Mouse (Mus musculus) stomach, postnatal 0 days (tissue): ENCODE measurements around the gene Zfp777. TPM values are rescaled to one million over a fixed set of nuclear protein-coding genes. Genes with fewer than 3 reads are reported as not detected.

Experiments
- ATAC-seq: fragments of 200-750 bp; cut with Nextera tagmentation; 2 replicates; pipeline ENCODE4 v1.8.0; 2017; ENCODE audit not compliant: low FRiP score, low TSS enrichment
- DNase-seq: peaks from one replicate; pipeline ENCODE4 v3.0.0-alpha.2; 2016; ENCODE audit warnings: low spot score
- H3K27ac ChIP-seq: fragments of 300-500 bp; sonication (generic); replicated peaks from 2 replicates; pipeline ENCODE4 v1.5.1; 2014; ENCODE audit warnings: mild to moderate bottlenecking, control low read depth
- H3K27me3 ChIP-seq: fragments of 300-500 bp; sonication (generic); 2 replicates; pipeline ENCODE4 v1.6.1; 2014; ENCODE audit warnings: low read length; ENCODE audit not compliant: control insufficient read depth, insufficient read depth
- H3K36me3 ChIP-seq: fragments of 300-500 bp; sonication (generic); 2 replicates; pipeline ENCODE4 v1.6.1; 2014; ENCODE audit warnings: low read length, mixed read lengths; ENCODE audit not compliant: control insufficient read depth, insufficient read depth
- H3K4me1 ChIP-seq: fragments of 300-500 bp; sonication (generic); replicated peaks from 2 replicates; pipeline ENCODE4 v1.6.1; 2014; ENCODE audit warnings: antibody characterized with exemption; ENCODE audit not compliant: control insufficient read depth, insufficient read depth
- H3K4me2 ChIP-seq: fragments of 300-500 bp; sonication (generic); replicated peaks from 2 replicates; pipeline ENCODE4 v1.6.1; 2014; ENCODE audit warnings: low read depth, mild to moderate bottlenecking, control low read depth, moderate library complexity
- H3K4me3 ChIP-seq: fragments of 300-500 bp; sonication (generic); 2 replicates; pipeline ENCODE4 v1.5.1; 2014; ENCODE audit warnings: low read depth, low read length, control low read depth
- H3K9ac ChIP-seq: fragments of 300-500 bp; sonication (generic); 2 replicates; pipeline ENCODE4 v1.6.1; 2014; ENCODE audit warnings: mild to moderate bottlenecking, low read length, control low read depth, mixed read lengths
- H3K9me3 ChIP-seq: fragments of 300-500 bp; sonication (generic); 2 replicates; pipeline ENCODE4 v1.6.1; 2016; ENCODE audit warnings: low read length; ENCODE audit not compliant: control insufficient read depth
- CTCF ChIP-seq: IDR thresholded peaks from 2 replicates; pipeline ENCODE4 v1.5.1; 2016; ENCODE audit warnings: antibody characterized with exemption, low read depth, mild to moderate bottlenecking, moderate library complexity
- EP300 ChIP-seq: optimal IDR thresholded peaks from 2 replicates; pipeline ENCODE3; 2016; ENCODE audit warnings: antibody characterized with exemption
- WGBS: fragments of 180-500 bp; shearing (Covaris S2); extraction: QIAGEN DNeasy Blood & Tissue Kit; methylation state at CpG from one replicate; pipeline ENCODE4 v1.1.7; 2014; 5-methylcytosine and 5-hydroxymethylcytosine counted together
- polyA plus RNA-seq: library from polyadenylated mRNA; unstranded; fragments of >200 nt; fragmentation: Nextera tagmentation; extraction: Ambion mirVana; gene quantifications from 2 replicates; pipeline ENCODE4 v1.2.1, GENCODE M21; 2015

The Zfp777 gene
- polyA plus RNA-seq, 1 experiment from 2014 or later = 3.2 TPM

GRCm38 (mm10) chr6:48024330-48024993 is 24.2 kb downstream of the Zfp777 start:
- no peaks in the 10 kb centered on the region for H3K27me3 ChIP-seq
- WGBS = 89% methylated on average over 43 of the region's 43 CpGs
- H3K36me3 ChIP-seq = peaks cover 42% of the 10 kb centered on the region
- no peaks in the 10 kb centered on the region for H3K9me3 ChIP-seq
- H3K4me2 ChIP-seq = no peak overlapping the region
- DNase-seq (no peak), ATAC-seq (no peak; the same call in 1 of the 2 replicates)
- no peak overlapping the region for H3K4me3 ChIP-seq
- H3K9ac ChIP-seq = no peak overlapping the region
- TF ChIP-seq EP300 (no peak), CTCF (no peak)
- no peak overlapping the region for H3K27ac ChIP-seq
- H3K4me1 ChIP-seq = no peaks in the 10 kb centered on the region

GRCm38 (mm10) chr6:48022672-48023071 is 26.0 kb downstream of the Zfp777 start:
- Histone ChIP-seq H3K27me3 (no peaks in the 10 kb centered on the region), H3K9me3 (no peaks in the 10 kb centered on the region), H3K9ac (no peak overlapping the region), H3K27ac (no peak overlapping the region), H3K36me3 (peaks cover 26% of the 10 kb centered on the region), H3K4me3 (no peak overlapping the region), H3K4me2 (no peak overlapping the region), H3K4me1 (no peaks in the 10 kb centered on the region)
- 78% methylated on average over 2 of the region's 2 CpGs for whole genome bisulfite sequencing
- TF ChIP-seq CTCF (no peak), EP300 (no peak)
- ATAC-seq (no peak), DNase-seq (no peak)

GRCm38 (mm10) chr6:48021678-48022077 is 27.0 kb downstream of the Zfp777 start:
- Histone ChIP-seq H3K4me1 (no peaks in the 10 kb centered on the region), H3K4me2 (no peak overlapping the region), H3K36me3 (peaks cover 21% of the 10 kb centered on the region), H3K9ac (no peak overlapping the region), H3K9me3 (no peaks in the 10 kb centered on the region), H3K27me3 (no peaks in the 10 kb centered on the region), H3K4me3 (no peak overlapping the region), H3K27ac (no peak overlapping the region)
- DNase-seq = no peak
- 55% methylated on average over 1 of the region's 1 CpGs for WGBS
- ATAC-seq = no peak
- no peak for TF ChIP-seq CTCF
- no peak for TF ChIP-seq EP300

GRCm38 (mm10) chr6:48020006-48020405 is 28.7 kb downstream of the Zfp777 start:
- no peaks in the 10 kb centered on the region for H3K4me1 ChIP-seq
- no peak for ATAC-seq
- TF ChIP-seq CTCF (no peak), EP300 (no peak)
- H3K27ac ChIP-seq = no peak overlapping the region
- H3K36me3 ChIP-seq = peaks cover 11% of the 10 kb centered on the region
- no peak overlapping the region for H3K9ac ChIP-seq
- 83% methylated on average over 2 of the region's 2 CpGs for WGBS
- no peaks in the 10 kb centered on the region for H3K9me3 ChIP-seq
- no peaks in the 10 kb centered on the region for H3K27me3 ChIP-seq
- DNase-seq = no peak
- H3K4me2 ChIP-seq = no peak overlapping the region
- H3K4me3 ChIP-seq = no peak overlapping the region

GRCm38 (mm10) chr6:48016841-48017240 is 31.9 kb downstream of the Zfp777 start:
- Histone ChIP-seq H3K9me3 (no peaks in the 10 kb centered on the region), H3K4me2 (no peak overlapping the region), H3K4me3 (no peak overlapping the region), H3K9ac (no peak overlapping the region), H3K4me1 (no peaks in the 10 kb centered on the region), H3K36me3 (no peaks in the 10 kb centered on the region), H3K27me3 (no peaks in the 10 kb centered on the region), H3K27ac (no peak overlapping the region)
- TF ChIP-seq CTCF (no peak), EP300 (no peak)
- WGBS = 86% methylated on average over 9 of the region's 9 CpGs
- ATAC-seq = no peak
- no peak for DNase-seq

- DNase-seq (peak; percentile 87), ATAC-seq (peak; percentile 90)
- Histone ChIP-seq H3K27me3 (no peaks in the 10 kb centered on the region), H3K9ac (peak overlapping the region; percentile 50), H3K9me3 (no peaks in the 10 kb centered on the region), H3K4me2 (peak overlapping the region; percentile 66), H3K4me3 (peak overlapping the region; percentile 35), H3K27ac (peak overlapping the region; percentile 35; the same call in 1 of the 2 replicates), H3K4me1 (no peaks in the 10 kb centered on the region), H3K36me3 (no peaks in the 10 kb centered on the region)
- WGBS = under 1% methylated on average over 23 of the region's 24 CpGs
- peak; percentile 92 for TF ChIP-seq CTCF
- no peak for TF ChIP-seq EP300
Measured at GRCm38 (mm10) chr6:48016090-48016521, 32.6 kb downstream of the Zfp777 start.
